Mouse (Mus musculus): ENCODE data around the gene Btbd8.

DNA sequence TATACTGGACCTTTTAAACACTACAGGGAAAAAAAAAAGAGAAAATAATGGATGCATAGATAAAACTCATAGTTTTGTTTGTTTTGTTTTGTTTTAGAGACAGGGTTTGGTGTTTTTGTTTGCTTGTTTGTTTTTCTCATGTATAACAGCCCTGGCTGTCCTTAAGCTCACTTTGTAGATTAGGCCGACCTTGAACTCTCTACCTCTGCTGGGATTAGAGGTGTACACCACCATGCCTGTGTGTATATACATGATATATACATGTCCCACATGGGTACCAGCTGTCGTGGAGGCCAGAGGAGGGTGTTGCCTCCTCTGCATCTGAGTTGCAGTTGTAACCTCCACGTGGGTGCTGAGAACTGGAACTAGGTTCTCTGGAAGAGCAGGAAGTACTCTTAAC, 110.6 kb downstream of the Btbd8 start:
- TF ChIP-seq CTCF (IDR thresholded peaks at IDR 0.05; ENCODE audit: low read depth, low read length) (no peak), POLR2A (IDR thresholded peaks at IDR 0.05; ENCODE audit: borderline replicate concordance, low read depth, low read length) (no peak)
